Comparison of ENCODE assay signal across 8 mouse cellular contexts in the genomic region with DNA sequence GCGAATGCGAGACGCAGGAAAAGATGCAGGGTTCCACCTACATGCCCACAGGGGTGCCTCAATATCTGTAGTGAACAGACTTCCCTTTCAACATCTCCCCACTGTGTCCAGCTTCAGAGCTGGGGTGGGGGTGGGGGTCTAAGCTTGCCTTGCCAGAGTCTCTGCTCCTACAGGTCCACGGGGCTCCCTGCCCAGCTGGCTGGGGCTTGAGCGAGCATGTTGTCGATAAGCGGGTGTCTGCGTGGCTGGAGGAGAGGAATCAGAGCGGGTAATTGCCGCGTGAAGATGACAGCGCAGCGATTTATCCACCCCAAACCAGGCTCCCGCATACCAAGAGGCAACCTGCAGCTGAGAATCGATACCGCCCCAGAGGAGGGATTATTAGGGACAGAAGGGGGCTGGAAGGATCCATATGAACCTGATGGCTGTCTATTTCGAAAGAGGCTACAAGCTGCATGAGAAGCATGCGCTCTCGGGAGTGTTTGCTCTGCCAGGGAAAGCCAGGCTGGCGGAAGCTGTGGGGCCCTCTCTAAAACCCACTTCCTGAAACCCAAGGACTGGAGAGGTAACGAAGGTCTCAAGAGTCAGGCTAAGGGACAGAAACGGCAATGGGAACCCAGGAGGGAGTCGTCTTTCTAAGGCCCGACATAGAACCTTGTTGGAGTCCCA.
DNase-seq lines count a peak whose midpoint lies in the region; ATAC-seq and TF ChIP-seq lines count a peak whose summit lies in the region.

No protein-coding gene starts in this region.

- no peaks in the 10 kb centered on the region for H3K4me1 ChIP-seq in kidney, postnatal 0 days (replicated peaks; ENCODE audit: insufficient read depth, low read length)
- peaks cover 17% of the 10 kb centered on the region for H3K4me1 ChIP-seq in embryonic facial prominence, embryonic 14.5 days (ENCODE audit: control insufficient read depth, insufficient read depth, low read length)
- H3K4me1 ChIP-seq in limb, embryonic 14.5 days (ENCODE audit: control insufficient read depth, insufficient read depth, low read length) = peaks cover 13% of the 10 kb centered on the region
- peaks cover 5% of the 10 kb centered on the region; the same call in 1 of the 2 replicates for H3K4me1 ChIP-seq in olfactory bulb, adult 2 months (ENCODE audit: control insufficient read depth, insufficient read depth, low read length)

- H3K4me3 ChIP-seq in kidney, postnatal 0 days (replicated peaks; ENCODE audit: low read depth, low read length) = no peak overlapping the region
- H3K4me3 ChIP-seq in embryonic facial prominence, embryonic 14.5 days (ENCODE audit: low read depth, low read length) = 0 out of 2 replicates have a peak overlapping the region, but pooled peaks have one; percentile 11
- no peak overlapping the region for H3K4me3 ChIP-seq in limb, embryonic 14.5 days (replicated peaks; ENCODE audit: low read length)
- 0 out of 2 replicates have a peak overlapping the region, but pooled peaks have one; percentile 0 for H3K4me3 ChIP-seq in olfactory bulb, adult 2 months (ENCODE audit: insufficient read depth, low read depth, low read length)

- no peak overlapping the region for H3K27ac ChIP-seq in kidney, postnatal 0 days
- H3K27ac ChIP-seq in embryonic facial prominence, embryonic 14.5 days (replicated peaks; ENCODE audit: low read depth, low read length) = no peak overlapping the region
- H3K27ac ChIP-seq in limb, embryonic 14.5 days (replicated peaks; ENCODE audit: low read depth, low read length) = no peak overlapping the region
- no peak overlapping the region for H3K27ac ChIP-seq in olfactory bulb, adult 2 months (ENCODE audit: insufficient read depth, low read depth, low read length)

- no peaks in the 10 kb centered on the region for H3K9me3 ChIP-seq in kidney, postnatal 0 days (replicated peaks; ENCODE audit: low read length)
- no peaks in the 10 kb centered on the region for H3K9me3 ChIP-seq in embryonic facial prominence, embryonic 14.5 days (ENCODE audit: control insufficient read depth, low read length)
- no peaks in the 10 kb centered on the region for H3K9me3 ChIP-seq in limb, embryonic 14.5 days (ENCODE audit: control insufficient read depth, low read length)

- H3K9ac ChIP-seq in kidney, postnatal 0 days (ENCODE audit: low read depth, low read length) = 0 out of 2 replicates have a peak overlapping the region, but pooled peaks have one; percentile 8
- peak overlapping the region; percentile 19; the same call in 1 of the 2 replicates for H3K9ac ChIP-seq in embryonic facial prominence, embryonic 14.5 days (ENCODE audit: low read depth, low read length)
- H3K9ac ChIP-seq in limb, embryonic 14.5 days (ENCODE audit: low read depth, low read length, severe bottlenecking) = peak overlapping the region; percentile 34; the same call in 1 of the 2 replicates

- intact Hi-C loops in left cerebral cortex, postnatal 14 days (cut with DNase I) = no loop called here

- peak overlapping the region; percentile 13; the same call in 1 of the 2 replicates for H3K4me2 ChIP-seq in kidney, postnatal 0 days (ENCODE audit: low read length)
- peak overlapping the region; percentile 46 for H3K4me2 ChIP-seq in embryonic facial prominence, embryonic 14.5 days (ENCODE audit: low read depth, low read length)
- H3K4me2 ChIP-seq in limb, embryonic 14.5 days (replicated peaks; ENCODE audit: low read depth, low read length, severe bottlenecking) = peak overlapping the region; percentile 20; the same call in 1 of the 2 replicates

- no peaks in the 10 kb centered on the region for H3K36me3 ChIP-seq in kidney, postnatal 0 days (ENCODE audit: insufficient read depth, low read length)
- H3K36me3 ChIP-seq in embryonic facial prominence, embryonic 14.5 days (ENCODE audit: control insufficient read depth, insufficient read depth, low read length) = no peaks in the 10 kb centered on the region
- no peaks in the 10 kb centered on the region for H3K36me3 ChIP-seq in limb, embryonic 14.5 days (ENCODE audit: control insufficient read depth, insufficient read depth, low read length)

- no peak for TF ChIP-seq POLR2A in limb, embryonic 14.5 days (IDR thresholded peaks at IDR 0.05; ENCODE audit: borderline replicate concordance, extremely low read depth, insufficient read depth, insufficient read length)
- TF ChIP-seq POLR2A in olfactory bulb, adult 2 months (IDR thresholded peaks at IDR 0.05; ENCODE audit: insufficient read depth, low read depth, low read length) = no peak

- H3K27me3 ChIP-seq in kidney, postnatal 0 days (ENCODE audit: insufficient read depth, low read length) = no peaks in the 10 kb centered on the region
- no peaks in the 10 kb centered on the region for H3K27me3 ChIP-seq in embryonic facial prominence, embryonic 14.5 days (replicated peaks; ENCODE audit: control insufficient read depth, insufficient read depth, low read length)
- no peaks in the 10 kb centered on the region for H3K27me3 ChIP-seq in limb, embryonic 14.5 days (ENCODE audit: control insufficient read depth, insufficient read depth, low read length)

- TF ChIP-seq CTCF in kidney, postnatal 0 days (IDR thresholded peaks at IDR 0.05; ENCODE audit: low read depth) = no peak
- TF ChIP-seq CTCF in olfactory bulb, adult 2 months (IDR thresholded peaks at IDR 0.05; ENCODE audit: insufficient read depth, low read depth, low read length) = no peak

- ATAC-seq in kidney, postnatal 0 days (replicated peaks; ENCODE audit: low FRiP score, low read depth) = no peak
- ATAC-seq in embryonic facial prominence, embryonic 14.5 days (ENCODE audit: low read depth) = no peak
- no peak for ATAC-seq in limb, embryonic 14.5 days (ENCODE audit: low FRiP score, low read depth)
- ATAC-seq in erythroid progenitor cell, adult 5-6 weeks (replicated peaks; ENCODE audit: low FRiP score, poor library complexity, severe bottlenecking) = no peak

- WGBS in kidney, postnatal 0 days = 42% methylated on average over 24 of the region's 24 CpGs
- WGBS in embryonic facial prominence, embryonic 14.5 days = 35% methylated on average over 24 of the region's 24 CpGs
- 38% methylated on average over 24 of the region's 24 CpGs for WGBS in limb, embryonic 14.5 days
- 40% methylated on average over 24 of the region's 24 CpGs for WGBS in olfactory bulb, adult 2 months

- no peak for DNase-seq in kidney, postnatal 0 days (ENCODE audit: low spot score)
- DNase-seq in kidney, postnatal 10 days = no peak
- DNase-seq in embryonic facial prominence, embryonic 14.5 days (ENCODE audit: low spot score) = peak; percentile 21
- DNase-seq in limb, embryonic 14.5 days (ENCODE audit: low spot score) = no peak
- DNase-seq in adipocyte (ENCODE audit: low spot score) = no peak
- DNase-seq in left cerebral cortex, postnatal 14 days (ENCODE audit: low spot score in 2 of 2) = no peak

Comparison
In these comparisons a context has a peak if more than half of its experiments do, and no peak if none do; other contexts are left out.
1. H3K4me3 ChIP-seq: peak in embryonic facial prominence, embryonic 14.5 days (single experiment) and olfactory bulb, adult 2 months (single experiment); none in kidney, postnatal 0 days (single experiment) and limb, embryonic 14.5 days (single experiment).
2. Peak in every context shown above with its lines, with median percentiles within 50 percentile points of each other: H3K4me2 ChIP-seq and H3K9ac ChIP-seq.